Mouse (Mus musculus) C2C12 (cell line): ENCODE results near the gene Plpp1. TPM values are rescaled to one million over a fixed set of nuclear protein-coding genes. Genes with fewer than 3 reads are reported as not detected.

ENCODE experiments used
- H3K27me3 ChIP-seq: one replicate; pipeline ENCODE4 v1.6.1; 2011; ENCODE audit not compliant: control insufficient read depth, insufficient read depth, insufficient read length
- H3K36me3 ChIP-seq: one replicate; pipeline ENCODE4 v1.6.1; 2011; ENCODE audit not compliant: control insufficient read depth, insufficient read depth
- H3K4me3 ChIP-seq: one replicate; pipeline ENCODE4 v1.5.1; 2011; ENCODE audit warnings: mild to moderate bottlenecking, control low read depth; ENCODE audit not compliant: poor library complexity, insufficient read depth, severe bottlenecking
- H3K79me2 ChIP-seq: one replicate; pipeline ENCODE4 v1.6.1; 2011; ENCODE audit not compliant: control insufficient read depth, insufficient read depth
- H3K79me3 ChIP-seq: one replicate; pipeline ENCODE4 v1.6.1; 2011; ENCODE audit warnings: low read depth, control low read depth
- H3ac ChIP-seq: one replicate; pipeline ENCODE3; 2011; ENCODE audit warnings: low read depth; ENCODE audit not compliant: control insufficient read depth, insufficient read length
- CEBPB ChIP-seq: IDR thresholded peaks from one replicate; pipeline ENCODE4 v1.6.1; 2011; ENCODE audit warnings: low read depth, mild to moderate bottlenecking, control low read depth, moderate library complexity
- CTCF ChIP-seq: IDR thresholded peaks from one replicate; pipeline ENCODE4 v1.5.1; 2011; ENCODE audit not compliant: control insufficient read depth, insufficient read depth, insufficient read length
- FOSL1 ChIP-seq: IDR thresholded peaks from one replicate; pipeline ENCODE4 v1.8.0; 2011; ENCODE audit warnings: mild to moderate bottlenecking, low read length; ENCODE audit not compliant: poor library complexity, insufficient read depth, severe bottlenecking
- MAX ChIP-seq: IDR thresholded peaks from one replicate; pipeline ENCODE4 v1.6.1; 2011; ENCODE audit warnings: mild to moderate bottlenecking, control low read depth
- MYOD1 ChIP-seq: IDR thresholded peaks from one replicate; pipeline ENCODE4 v1.6.1; 2011; ENCODE audit warnings: low read depth; ENCODE audit not compliant: control insufficient read depth, insufficient read length
- MYOG ChIP-seq: IDR thresholded peaks from one replicate; pipeline ENCODE4 v1.6.1; 2011; ENCODE audit not compliant: control insufficient read depth, insufficient read length; ENCODE audit errors: extremely low read depth
- USF1 ChIP-seq: IDR thresholded peaks from one replicate; pipeline ENCODE4 v1.6.1; 2011; ENCODE audit warnings: low read depth, mild to moderate bottlenecking, control low read depth, moderate library complexity
- polyA plus RNA-seq: library from polyadenylated mRNA; unstranded; fragments of >200 nt; fragmentation: generic; extraction: Trizol; gene quantifications from one replicate; pipeline ENCODE4 v1.2.1, GENCODE M21; 2012; ENCODE audit warnings: missing spikeins

Gene Plpp1
- polyA plus RNA-seq, 1 experiment = 29.1 TPM

DNA sequence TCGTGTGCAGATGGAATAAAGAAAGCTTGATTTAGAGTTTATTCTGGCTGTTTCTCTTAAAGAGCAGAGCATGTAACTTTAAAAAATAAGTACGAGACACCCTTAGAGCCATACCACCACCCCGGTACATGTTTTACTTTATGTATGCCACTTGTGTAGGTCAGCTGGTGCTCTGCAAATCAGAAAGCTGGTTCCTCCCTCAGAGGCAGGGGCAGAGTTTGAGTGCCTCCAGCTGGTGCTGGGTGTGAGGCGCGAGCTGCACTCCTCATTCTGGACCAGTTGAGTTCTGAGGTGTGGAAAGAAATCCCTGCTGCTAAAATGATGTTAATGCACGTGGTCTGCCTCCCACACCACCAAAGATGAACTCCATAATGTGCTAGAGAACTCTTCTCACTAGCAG lies 53.8 kb downstream of the Plpp1 start:
- H3K79me3 ChIP-seq = no peaks in the 10 kb centered on the region
- H3K79me2 ChIP-seq = no peaks in the 10 kb centered on the region
- no peak overlapping the region for H3K4me3 ChIP-seq
- no peak overlapping the region for H3ac ChIP-seq
- no peaks in the 10 kb centered on the region for H3K27me3 ChIP-seq
- TF ChIP-seq USF1 (no peak), CEBPB (no peak), MYOD1 (no peak), MYOG (no peak), CTCF (no peak), MAX (no peak), FOSL1 (no peak)
- peaks cover 10% of the 10 kb centered on the region for H3K36me3 ChIP-seq

DNA sequence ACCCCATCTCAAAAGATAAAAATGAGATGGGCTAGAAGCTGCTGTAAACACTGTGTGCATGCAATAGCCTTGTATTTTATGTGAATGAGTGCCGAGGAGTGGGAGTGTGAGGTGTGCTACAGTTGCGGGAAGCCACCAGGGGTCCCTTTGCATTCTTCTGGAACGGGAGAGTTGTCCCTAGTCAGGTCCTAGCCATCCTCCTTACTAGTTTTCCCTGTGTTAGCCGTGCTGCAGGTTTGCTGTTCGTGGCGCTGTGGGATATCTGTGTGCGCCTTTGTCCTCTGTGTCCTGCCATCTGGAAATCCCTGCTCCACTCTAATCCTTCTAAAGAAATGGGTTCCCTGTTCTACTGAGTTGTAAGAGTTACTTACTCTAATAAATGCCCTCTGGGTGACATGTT lies 57.3 kb downstream of the Plpp1 start:
- Histone ChIP-seq H3K27me3 (no peaks in the 10 kb centered on the region), H3ac (no peak overlapping the region), H3K79me3 (no peaks in the 10 kb centered on the region), H3K36me3 (peaks cover 23% of the 10 kb centered on the region), H3K4me3 (no peak overlapping the region), H3K79me2 (no peaks in the 10 kb centered on the region)
- TF ChIP-seq MYOD1 (no peak), FOSL1 (no peak), MAX (no peak), CEBPB (no peak), MYOG (no peak), USF1 (no peak), CTCF (no peak)

DNA sequence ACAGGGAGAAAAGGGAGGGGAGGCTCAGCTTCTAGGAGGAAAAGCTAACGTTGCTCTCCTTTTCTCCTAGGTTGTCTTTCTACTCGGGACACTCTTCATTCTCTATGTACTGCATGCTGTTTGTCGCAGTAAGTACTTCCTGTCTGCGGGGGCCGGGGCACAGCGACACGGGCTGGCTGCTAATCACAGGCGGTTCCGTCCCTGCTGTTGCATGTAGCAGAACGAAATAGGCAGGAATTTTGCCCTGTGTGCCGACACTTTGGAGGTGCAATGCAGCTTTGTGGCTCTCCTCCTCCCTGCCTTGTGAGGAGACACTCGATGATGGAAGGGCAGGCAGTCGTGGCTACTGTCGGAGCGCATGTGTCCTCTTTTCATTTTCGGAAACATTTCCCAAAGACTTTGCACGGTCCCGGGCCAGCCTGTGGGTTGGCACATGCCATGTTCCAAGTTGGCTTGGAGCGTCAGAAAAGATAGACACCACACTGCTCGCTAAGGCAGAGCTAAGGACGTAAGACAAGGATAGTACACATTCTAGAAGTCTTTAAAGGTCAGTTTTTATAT lies 59.1 kb downstream of the Plpp1 start:
- H3K27me3 ChIP-seq = no peaks in the 10 kb centered on the region
- no peaks in the 10 kb centered on the region for H3K79me2 ChIP-seq
- H3K36me3 ChIP-seq = peaks cover 35% of the 10 kb centered on the region
- H3K79me3 ChIP-seq = no peaks in the 10 kb centered on the region
- TF ChIP-seq MYOG = no peak
- no peak for TF ChIP-seq USF1
- H3K4me3 ChIP-seq = no peak overlapping the region
- no peak overlapping the region for H3ac ChIP-seq

DNA sequence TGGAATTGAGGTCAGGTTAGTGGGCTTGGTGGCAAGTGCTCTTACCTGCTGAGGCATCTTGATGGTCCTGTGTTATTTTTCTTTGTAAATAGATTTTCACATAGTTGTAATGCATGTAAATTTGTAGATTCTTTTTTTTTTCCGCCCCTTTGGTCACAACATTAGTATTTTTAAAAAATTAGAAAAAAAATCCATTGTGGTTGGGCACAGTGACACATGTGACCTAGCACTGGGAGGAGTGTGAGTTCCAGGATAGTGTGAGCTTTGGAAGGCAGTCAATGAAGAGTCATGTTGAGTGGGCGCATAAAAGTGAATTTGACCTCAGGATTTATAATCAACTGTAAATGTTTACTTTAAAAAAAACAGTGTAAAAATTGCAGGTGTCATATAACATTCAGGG lies 59.8 kb downstream of the Plpp1 start:
- H3ac ChIP-seq = no peak overlapping the region
- no peak overlapping the region for H3K4me3 ChIP-seq
- TF ChIP-seq CEBPB = no peak
- peaks cover 42% of the 10 kb centered on the region for H3K36me3 ChIP-seq
- H3K79me2 ChIP-seq = no peaks in the 10 kb centered on the region
- H3K27me3 ChIP-seq = no peaks in the 10 kb centered on the region
- H3K79me3 ChIP-seq = no peaks in the 10 kb centered on the region

DNA sequence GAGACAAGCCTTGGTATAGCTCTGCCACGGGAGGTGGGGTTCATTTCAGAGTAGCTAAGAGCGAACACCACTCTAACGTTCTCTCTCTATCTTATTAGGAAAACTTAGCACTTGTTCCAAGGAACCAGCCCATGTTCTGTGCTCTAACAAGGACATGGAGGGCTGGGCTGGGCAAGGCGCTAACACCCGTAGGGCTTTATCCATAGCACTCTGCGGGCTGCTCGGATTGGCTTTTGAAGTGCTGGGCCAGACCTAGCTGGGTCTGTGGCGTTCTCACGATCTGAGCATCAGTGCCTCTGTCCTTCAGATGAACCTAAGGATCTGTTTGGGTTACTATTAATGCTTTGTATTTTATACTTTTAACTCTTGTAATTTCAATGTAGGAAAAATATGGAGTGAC lies 60.3 kb downstream of the Plpp1 start:
- Histone ChIP-seq H3K27me3 (no peaks in the 10 kb centered on the region), H3K79me3 (no peaks in the 10 kb centered on the region), H3ac (no peak overlapping the region), H3K4me3 (no peak overlapping the region), H3K79me2 (no peaks in the 10 kb centered on the region), H3K36me3 (peaks cover 47% of the 10 kb centered on the region)
- TF ChIP-seq USF1 (no peak), CTCF (no peak)

DNA sequence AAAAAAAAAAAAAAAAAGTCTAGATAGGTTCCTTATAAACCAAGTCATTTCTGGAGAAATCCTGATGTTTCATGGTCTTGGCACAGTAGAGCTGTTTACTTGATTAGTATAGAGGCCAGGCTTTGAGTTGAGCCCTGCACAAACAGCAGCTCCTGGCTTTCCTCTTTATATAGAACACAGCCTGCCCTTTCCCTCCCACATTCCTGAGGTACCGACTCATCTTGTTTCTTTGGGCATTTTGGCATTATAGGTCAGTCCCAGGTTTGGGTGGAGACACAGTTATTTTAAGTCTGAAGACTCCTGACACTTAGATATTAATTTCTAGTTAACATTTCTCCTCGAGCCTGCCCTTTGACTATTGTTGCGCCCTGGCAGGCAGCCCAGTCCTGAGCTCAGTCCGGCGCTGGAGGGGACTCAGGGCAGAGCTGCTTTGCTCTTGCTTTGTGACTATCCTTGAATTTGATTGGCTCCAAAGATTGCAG lies 61.3 kb downstream of the Plpp1 start:
- Histone ChIP-seq H3K27me3 (no peaks in the 10 kb centered on the region), H3K79me3 (no peaks in the 10 kb centered on the region), H3K79me2 (no peaks in the 10 kb centered on the region), H3K36me3 (peaks cover 53% of the 10 kb centered on the region), H3K4me3 (no peak overlapping the region), H3ac (no peak overlapping the region)
- TF ChIP-seq MYOG (no peak), MYOD1 (no peak), USF1 (no peak), CEBPB (no peak), FOSL1 (no peak), CTCF (no peak), MAX (no peak)

DNA sequence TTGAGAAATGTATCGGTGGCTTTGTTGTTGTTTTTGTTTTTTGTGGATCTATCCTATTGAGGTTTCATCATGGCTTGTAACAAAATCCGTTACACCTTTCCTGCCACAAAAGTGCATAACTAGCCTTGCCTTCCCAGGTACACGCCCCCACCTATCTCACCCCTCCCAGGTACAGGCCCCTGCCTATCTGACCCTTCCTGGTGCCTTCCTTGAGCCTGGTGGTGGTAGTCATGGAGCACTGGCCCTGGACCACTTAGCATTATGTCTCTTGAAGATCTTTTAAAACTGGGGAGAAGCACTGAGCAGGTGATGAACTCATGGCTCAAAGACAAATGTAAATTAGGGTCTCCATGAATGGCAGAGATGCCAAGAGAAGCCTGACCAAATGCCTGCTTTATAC lies 61.8 kb downstream of the Plpp1 start:
- no peaks in the 10 kb centered on the region for H3K79me2 ChIP-seq
- H3K27me3 ChIP-seq = no peaks in the 10 kb centered on the region
- H3K79me3 ChIP-seq = no peaks in the 10 kb centered on the region
- peaks cover 54% of the 10 kb centered on the region for H3K36me3 ChIP-seq
- TF ChIP-seq USF1 = no peak
- no peak for TF ChIP-seq MYOG
- TF ChIP-seq MAX = no peak
- H3K4me3 ChIP-seq = no peak overlapping the region
- no peak overlapping the region for H3ac ChIP-seq
